Mouse (Mus musculus): Measurements from ENCODE around the gene Msx1.

Msx1 gene

GRCm38 (mm10) chr5:37796751-37797150 is 27.6 kb downstream of the Msx1 start:
- DNase-seq (ENCODE audit: low read depth, low spot score) = no peak

DNA sequence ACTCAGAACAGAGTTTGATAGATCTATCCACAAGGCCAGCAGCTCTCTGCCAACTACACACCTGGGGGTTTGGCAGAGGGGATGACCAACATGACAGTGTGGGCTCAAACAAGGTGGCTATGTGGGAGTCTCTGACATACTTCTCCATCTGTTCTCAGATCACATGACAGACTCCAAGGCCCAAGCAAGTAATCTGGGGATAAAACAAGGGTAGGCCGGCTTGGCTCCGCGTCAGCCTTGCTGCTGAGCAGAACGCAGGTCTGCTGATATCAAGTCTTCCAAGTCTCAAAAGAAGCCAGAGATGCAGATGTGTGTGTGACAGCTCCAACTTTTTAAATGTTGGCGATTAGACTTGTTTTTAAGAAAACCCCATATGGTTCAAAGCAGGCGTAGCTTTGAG is 28.7 kb downstream of the Msx1 start:
- DNase-seq (ENCODE audit: low read depth, low spot score) = no peak

- peak; percentile 28 for DNase-seq (ENCODE audit: low read depth, low spot score)
Observed at GRCm38 (mm10) chr5:37792154-37792553, 32.2 kb downstream of the Msx1 start.

DNA sequence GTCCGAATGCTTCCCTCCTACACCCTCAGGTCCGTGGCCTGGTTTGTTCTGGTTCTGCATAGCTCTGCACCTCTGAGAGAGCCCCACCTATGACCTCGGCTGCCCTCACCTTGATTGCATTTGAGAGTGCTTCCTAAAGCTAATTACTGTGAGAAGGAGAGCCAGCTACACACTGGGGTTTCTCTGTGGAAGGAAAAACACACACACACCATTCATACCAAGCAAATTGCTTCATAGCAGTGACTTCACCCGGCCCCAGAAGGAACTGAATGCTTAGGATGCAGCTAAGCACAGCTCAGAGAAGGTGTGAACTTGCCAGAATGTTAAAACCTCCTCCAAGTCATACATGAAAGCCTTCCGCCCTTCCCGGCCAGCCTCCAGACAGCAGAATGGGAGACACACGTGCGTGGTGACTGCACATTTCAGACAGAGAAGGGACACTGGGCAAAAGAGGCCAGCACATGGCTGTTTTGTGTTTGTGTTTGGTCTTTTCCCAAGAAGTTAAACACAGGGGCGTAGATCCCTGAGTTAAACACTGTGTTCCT is 39.5 kb downstream of the Msx1 start:
- peak; percentile 11 for DNase-seq (ENCODE audit: low read depth, low spot score)

- DNase-seq (ENCODE audit: low read depth, low spot score) = no peak
Observed at GRCm38 (mm10) chr5:37783306-37783705, 41.1 kb downstream of the Msx1 start.

GRCm38 (mm10) chr5:37775681-37776080 is 48.7 kb downstream of the Msx1 start:
- DNase-seq (ENCODE audit: low read depth, low spot score) = no peak

- DNase-seq (ENCODE audit: low read depth, low spot score) = no peak
Observed at GRCm38 (mm10) chr5:37774011-37774410, 50.4 kb downstream of the Msx1 start.

- DNase-seq (ENCODE audit: low read depth, low spot score) = no peak
Observed at GRCm38 (mm10) chr5:37770870-37771269, 53.5 kb downstream of the Msx1 start.
